Mouse (Mus musculus) gastrocnemius, postnatal 10 days (tissue): ENCODE data around the gene Cdk14. TPM values are rescaled to one million over a fixed set of nuclear protein-coding genes. Genes with fewer than 3 reads are reported as not detected.

ENCODE experiments used
- DNase-seq: peaks from one replicate; pipeline ENCODE4 v3.0.0; 2021; ENCODE audit warnings: mixed read lengths
- microRNA-seq, 2 experiments: library from miRNA; unstranded; fragments of <30 nt; microRNA quantifications; one replicate each; pipeline ENCODE4 v1.2.0; 2021
- total RNA-seq, 2 experiments: library from RNA; stranded (reverse); gene quantifications; 2 replicates each; pipeline ENCODE4 v1.2.3; 2021

The Cdk14 gene
- total RNA-seq, 2 experiments from 2014 or later, result 14.3 to 21.1 TPM

GRCm38 (mm10) chr5:4790265-4790664 is 629.8 kb downstream of the Cdk14 start:
- no peak for DNase-seq

GRCm38 (mm10) chr5:4788484-4788883 is 631.6 kb downstream of the Cdk14 start:
- DNase-seq, result no peak

GRCm38 (mm10) chr5:4786816-4787215 is 633.3 kb downstream of the Cdk14 start:
- DNase-seq, result no peak

GRCm38 (mm10) chr5:4778274-4778673 is 641.8 kb downstream of the Cdk14 start:
- no peak for DNase-seq

- DNase-seq, result no peak
Observed at GRCm38 (mm10) chr5:4776495-4776894, 643.6 kb downstream of the Cdk14 start.

GRCm38 (mm10) chr5:4773090-4773772 is 646.9 kb downstream of the Cdk14 start:
- DNase-seq, result no peak

GRCm38 (mm10) chr5:4770609-4771008 is 649.5 kb downstream of the Cdk14 start:
- no peak for DNase-seq

GRCm38 (mm10) chr5:4767896-4768295 is 652.2 kb downstream of the Cdk14 start:
- DNase-seq, result no peak

GRCm38 (mm10) chr5:4766719-4767118 is 653.4 kb downstream of the Cdk14 start:
- no peak for DNase-seq

GRCm38 (mm10) chr5:4761891-4762290 is 658.2 kb downstream of the Cdk14 start:
- DNase-seq, result no peak

GRCm38 (mm10) chr5:4758331-4759080 is 661.6 kb downstream of the Cdk14 start:
- DNase-seq, result no peak

GRCm38 (mm10) chr5:4757902-4758301 is 662.2 kb downstream of the Cdk14 start, which contains the start of gene Fzd1:
Fzd1 (minus strand) TSS chr5:4758035.
- DNase-seq, result peak; percentile 88

- peak; percentile 73 for DNase-seq
Observed at GRCm38 (mm10) chr5:4756871-4757711, 663.0 kb downstream of the Cdk14 start.

- peak; percentile 35 for DNase-seq
Observed at GRCm38 (mm10) chr5:4756001-4756681, 664.0 kb downstream of the Cdk14 start.

- no peak for DNase-seq
Observed at GRCm38 (mm10) chr5:4755326-4755725, 664.8 kb downstream of the Cdk14 start.

- DNase-seq, result no peak
Observed at GRCm38 (mm10) chr5:4754701-4755281, 665.3 kb downstream of the Cdk14 start.

Small RNA genes within 50 kb of the gene (microRNA-seq; reads per million reads assigned to microRNA genes)
- gene Gm25037 (0 reads per million in 2 experiments), gene Gm44483 (0 reads per million in 2 experiments)

Other genes with a start within 250 kb of the Cdk14 start
- not detected for gene 1700015F17Rik, start 58.8 kb upstream of the Cdk14 start, total RNA-seq
- 10 to 100 TPM; 13.6 to 14.2 TPM for gene Cldn12, start 94.6 kb upstream of the Cdk14 start, total RNA-seq
- gene Gtpbp10, start 139.2 kb upstream of the Cdk14 start, total RNA-seq, result 1 to 10 TPM; 7.2 to 8.6 TPM
- not detected for gene Gm8773, start 153.5 kb upstream of the Cdk14 start, total RNA-seq
- under 1 TPM; 0.43 to 0.61 TPM for gene Cfap69, start 243.9 kb upstream of the Cdk14 start, total RNA-seq